Mouse (Mus musculus): ENCODE results near the gene Gng13.

Gng13 gene

DNA sequence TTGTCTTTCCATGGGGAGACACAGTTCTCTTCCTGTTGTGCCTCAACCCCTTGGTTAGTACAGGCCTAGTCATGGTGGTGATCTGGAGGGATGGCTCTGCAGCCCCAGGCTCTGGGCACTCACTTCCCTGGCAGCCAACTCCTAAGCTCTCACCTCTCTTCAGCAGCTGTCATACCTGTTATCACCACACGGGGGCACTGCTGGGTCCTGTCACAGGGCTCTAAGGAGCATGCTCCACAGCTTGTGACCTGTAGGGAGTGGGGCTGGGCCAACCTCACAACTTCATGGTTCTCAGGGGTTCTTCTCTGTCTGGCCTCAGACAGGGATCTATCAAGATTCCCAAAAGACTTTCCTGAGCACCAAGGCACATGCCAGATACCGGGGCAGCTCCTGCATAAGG, 15.1 kb downstream of the Gng13 start:
- DNase-seq (ENCODE audit: low read depth, low spot score), result peak; percentile 50

DNA sequence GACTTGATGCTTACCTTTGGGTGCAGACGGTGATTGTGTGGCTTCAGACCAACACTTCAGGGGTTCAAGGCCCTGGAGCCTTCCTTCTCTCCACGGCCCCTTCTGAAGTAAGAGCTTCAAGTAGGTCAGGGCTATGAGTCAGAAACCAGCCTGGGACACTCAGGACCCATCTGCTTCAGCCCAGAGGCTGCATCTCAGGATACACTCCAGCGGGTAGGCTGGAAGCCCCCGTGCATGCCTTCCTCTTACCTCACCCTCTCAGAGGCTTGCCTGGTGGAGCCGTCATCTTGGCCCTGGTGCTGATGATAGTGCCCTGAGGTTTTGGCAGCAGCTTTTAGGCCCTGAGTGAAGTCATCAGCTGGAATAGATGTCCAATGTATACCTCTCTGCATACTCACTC, 18.3 kb downstream of the Gng13 start:
- no peak for DNase-seq (ENCODE audit: low read depth, low spot score)

DNA sequence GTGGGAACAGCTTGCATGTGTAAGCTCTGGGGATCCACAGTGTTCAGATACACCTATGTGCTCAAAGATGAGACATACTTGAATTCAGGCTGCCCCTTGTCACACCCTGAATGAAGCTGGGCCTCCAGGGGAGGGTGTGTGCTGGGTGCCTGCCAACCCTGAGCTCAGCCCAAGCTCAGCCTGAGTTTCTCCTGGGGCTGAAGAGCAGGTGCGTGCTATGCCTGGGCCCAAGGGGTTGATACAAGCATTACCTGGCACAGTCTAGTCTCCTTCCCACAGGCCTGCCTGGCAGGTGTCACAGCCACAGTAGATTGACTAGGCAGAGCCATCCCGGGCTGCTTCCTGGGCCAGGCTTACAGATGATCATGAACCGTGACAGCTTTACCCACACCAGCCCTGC, 18.8 kb downstream of the Gng13 start, which contains the start of gene Mslnl:
Gene Mslnl, plus strand, starts transcription at position 298 of the 400 bp plus-strand sequence.
- no peak for DNase-seq (ENCODE audit: low read depth, low spot score)

DNA sequence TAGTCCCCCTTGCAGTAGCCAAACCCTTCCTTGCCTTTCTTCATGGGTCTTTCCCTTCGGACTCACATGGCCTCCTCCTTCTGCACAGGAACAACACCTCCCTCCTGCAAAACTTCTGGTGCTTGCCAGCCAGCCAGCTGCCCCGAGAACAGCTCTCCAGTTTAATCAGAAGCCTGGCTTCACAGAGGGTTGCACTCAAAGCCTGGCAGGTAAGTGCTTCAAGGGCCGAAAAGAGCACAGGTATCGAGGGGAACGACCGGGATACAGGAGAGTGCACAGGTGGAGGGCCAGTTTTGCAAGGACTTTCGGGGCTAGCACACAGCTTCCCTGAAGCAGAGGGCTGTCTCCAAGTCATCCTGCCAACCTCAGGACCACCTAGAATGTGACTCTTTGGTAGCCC, 21.9 kb downstream of the Gng13 start:
- DNase-seq (ENCODE audit: low read depth, low spot score), result no peak

DNA sequence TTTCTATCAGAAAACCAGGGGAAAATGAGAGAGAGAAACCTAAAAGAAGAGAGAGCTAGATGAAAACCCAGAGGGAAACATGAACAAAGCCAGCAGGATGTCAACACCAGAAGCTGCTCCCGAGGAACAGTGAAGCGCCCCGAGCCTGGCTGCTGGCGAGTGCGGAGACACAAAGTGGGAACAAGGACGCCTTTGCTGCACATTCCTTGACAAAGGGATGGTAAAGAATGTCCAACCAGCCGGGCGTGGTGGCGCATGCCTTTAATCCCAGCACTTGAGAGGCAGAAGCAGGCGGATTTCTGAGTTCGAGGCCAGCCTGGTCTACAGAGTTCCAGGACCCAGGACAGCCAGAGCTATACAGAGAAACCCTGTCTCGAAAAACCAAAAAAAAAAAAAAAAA, 24.5 kb downstream of the Gng13 start:
- DNase-seq (ENCODE audit: low read depth, low spot score), result peak; percentile 32

DNA sequence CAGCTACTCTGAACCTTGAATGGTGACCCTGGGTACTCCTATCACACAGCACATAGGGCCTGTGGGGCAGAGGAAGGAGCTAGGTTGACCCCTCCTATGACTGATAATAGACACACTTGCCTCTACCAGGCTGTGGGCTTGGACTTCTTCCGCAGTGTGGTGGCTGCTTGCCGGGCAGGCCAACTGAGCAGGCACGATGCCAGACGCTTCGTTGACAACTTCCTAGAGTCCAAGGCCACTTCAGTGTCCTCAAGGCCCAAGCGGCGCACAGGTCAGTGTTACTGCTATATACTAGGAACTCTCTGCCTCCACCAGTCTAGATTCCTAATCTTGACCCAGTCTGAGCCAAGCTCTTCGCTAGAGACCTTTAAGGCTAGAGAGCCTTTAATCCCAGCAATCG, 26.9 kb downstream of the Gng13 start:
- no peak for DNase-seq (ENCODE audit: low read depth, low spot score)

DNA sequence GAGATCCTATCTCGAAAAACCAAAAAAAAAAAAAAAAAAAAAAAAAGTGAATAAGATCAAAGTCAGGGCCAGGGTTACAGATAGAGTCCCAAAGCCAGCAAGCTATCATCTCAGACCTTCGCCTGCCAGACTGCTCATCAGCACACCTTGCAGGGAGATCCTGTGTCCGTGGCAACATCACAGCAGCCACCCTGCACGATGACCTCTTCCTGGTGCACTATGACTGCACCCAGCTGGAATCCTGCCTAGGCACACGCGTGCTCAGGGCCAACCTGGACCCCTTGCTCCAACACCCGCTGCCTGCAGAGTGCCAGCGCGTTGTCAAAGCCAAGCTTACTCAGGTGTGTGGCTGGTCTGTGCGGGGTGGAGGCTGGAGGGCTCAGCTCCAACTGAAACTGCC, 27.3 kb downstream of the Gng13 start:
- no peak for DNase-seq (ENCODE audit: low read depth, low spot score)

DNA sequence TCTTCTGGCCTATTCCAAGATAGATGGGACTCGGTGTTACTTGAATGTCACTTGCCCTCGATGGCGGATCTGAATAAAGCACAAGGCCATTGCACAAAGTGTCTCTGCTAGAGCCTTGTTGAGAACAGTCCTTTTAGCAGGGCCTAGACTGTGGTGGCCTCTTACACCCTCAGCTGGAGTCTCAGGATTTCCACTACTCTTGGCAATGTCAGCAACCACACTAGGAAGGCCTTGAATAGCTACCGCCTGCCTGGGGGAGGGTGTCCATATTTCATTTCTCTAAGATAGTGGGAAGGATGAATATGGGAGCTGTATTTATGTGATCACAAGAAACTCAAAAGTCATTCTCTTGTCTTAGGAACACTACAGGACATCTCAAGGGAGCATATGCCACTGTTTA, 31.3 kb downstream of the Gng13 start:
- DNase-seq (ENCODE audit: low read depth, low spot score), result no peak

DNA sequence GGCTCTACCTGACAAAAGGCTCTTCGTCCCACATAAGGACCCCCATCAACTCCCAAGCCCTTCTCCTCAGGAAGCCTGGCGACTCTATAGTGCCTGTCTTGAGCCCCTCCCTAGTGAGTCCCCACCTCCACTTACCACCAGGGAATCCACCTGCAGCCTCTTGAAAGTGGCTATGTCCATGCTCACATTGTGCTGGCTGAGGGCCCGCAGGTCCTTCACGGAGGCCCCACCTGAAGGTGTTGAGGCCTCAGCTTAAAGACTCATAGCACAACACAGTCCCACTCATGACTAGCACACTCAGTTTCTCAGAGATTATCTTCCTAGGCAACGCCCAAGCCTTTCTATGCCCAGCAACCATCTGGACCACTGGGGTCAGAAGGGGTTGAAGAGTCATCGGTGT, 32.3 kb downstream of the Gng13 start:
- no peak for DNase-seq (ENCODE audit: low read depth, low spot score)

DNA sequence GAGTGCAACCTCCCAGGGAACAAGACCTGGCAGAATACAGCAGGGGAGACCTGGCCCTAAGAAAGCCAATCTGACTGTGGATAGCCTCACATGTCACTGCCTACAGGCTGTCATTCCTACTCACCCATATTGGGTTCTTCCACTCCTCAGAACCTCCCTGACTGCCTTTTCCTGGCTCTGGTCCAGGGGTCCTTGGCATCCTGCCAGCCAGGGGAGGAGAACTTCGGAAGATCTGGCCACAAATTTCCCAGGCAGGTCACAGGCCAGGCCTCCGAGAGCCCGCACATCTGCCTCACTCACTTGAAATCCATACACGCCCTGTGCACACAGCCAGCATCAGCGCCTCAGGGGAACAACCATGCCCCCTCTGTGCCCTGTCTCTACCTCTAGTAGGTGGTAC, 34.5 kb downstream of the Gng13 start:
- no peak for DNase-seq (ENCODE audit: low read depth, low spot score)

DNA sequence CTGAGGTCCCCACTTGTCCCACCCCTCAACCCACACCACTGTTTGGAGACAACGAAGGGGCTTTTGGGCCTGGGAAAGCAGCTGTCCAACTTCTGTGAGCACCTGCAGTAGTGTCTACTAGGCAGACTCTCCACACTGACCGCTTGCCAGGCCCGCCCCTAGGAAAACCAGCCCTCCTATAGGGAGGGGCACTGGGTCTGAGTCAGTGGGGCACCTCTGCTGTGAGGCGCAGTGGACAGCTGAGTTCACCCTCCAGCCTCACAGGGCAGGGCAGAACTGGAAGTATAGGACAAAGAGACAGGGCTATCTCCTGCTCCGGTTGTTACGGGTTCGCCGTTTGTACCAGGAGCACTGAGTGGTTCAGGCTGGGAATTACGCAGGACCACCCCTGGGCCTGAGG, 37.3 kb downstream of the Gng13 start, which contains the start of gene Msln:
Gene Msln, minus strand, starts transcription at position 138 of the 400 bp plus-strand sequence.
- DNase-seq (ENCODE audit: low read depth, low spot score), result no peak

DNA sequence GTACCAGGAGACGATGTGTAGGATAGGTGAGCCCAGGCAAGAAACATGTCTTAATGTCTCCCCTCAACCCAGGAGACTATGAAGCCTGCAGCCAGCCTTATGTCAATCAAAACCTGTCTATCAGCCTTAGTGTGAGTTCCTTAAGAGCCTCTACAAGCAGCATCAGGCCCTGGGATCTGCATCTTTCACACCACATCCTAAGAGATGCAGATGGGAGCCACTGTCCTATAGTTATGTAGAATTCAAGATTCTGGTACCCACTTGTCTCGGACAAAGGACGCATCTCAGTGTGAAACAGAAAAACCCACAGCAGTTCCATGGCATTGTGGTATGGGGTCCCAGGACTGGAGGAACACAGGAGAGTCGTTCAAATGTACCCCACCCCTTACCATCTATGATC, 38.1 kb downstream of the Gng13 start:
- DNase-seq (ENCODE audit: low read depth, low spot score), result peak; percentile 63

DNA sequence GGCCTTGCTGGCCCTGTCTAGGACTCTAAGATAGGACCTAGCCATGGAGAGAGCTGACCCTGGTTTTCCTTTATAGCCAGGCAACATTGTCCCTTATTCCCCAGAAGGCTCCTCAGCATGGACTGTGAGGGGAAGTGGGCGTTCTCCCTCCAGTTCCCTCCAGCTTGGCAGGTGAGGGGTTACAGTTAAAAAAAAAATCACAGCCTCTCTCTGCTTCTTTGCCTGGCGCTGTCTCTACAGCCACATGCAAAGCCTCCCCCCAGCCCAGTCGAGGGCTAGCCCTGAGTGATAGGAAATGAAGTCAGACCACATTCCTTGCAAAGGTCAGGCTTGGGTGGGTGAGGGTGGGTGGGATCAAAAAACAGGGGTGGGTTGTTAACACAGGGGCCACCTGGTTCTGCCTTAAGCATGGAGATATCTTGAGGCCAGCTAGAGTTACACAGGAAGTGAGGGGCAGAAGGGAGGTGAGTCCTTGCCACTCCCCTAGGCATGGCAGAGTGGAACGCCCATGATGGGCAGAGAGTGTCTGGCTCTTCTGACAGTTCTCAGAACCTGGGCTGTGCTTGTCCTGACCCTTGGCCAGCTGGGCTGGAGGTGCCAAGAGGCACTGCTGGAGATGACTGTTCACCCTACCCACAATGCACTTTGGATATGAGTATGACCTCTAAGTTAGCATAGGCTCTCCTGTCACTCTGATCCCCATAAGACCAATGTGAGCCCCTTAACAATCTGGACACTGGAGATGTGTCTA, 38.8 kb downstream of the Gng13 start:
- peak; percentile 39 for DNase-seq (ENCODE audit: low read depth, low spot score)

DNA sequence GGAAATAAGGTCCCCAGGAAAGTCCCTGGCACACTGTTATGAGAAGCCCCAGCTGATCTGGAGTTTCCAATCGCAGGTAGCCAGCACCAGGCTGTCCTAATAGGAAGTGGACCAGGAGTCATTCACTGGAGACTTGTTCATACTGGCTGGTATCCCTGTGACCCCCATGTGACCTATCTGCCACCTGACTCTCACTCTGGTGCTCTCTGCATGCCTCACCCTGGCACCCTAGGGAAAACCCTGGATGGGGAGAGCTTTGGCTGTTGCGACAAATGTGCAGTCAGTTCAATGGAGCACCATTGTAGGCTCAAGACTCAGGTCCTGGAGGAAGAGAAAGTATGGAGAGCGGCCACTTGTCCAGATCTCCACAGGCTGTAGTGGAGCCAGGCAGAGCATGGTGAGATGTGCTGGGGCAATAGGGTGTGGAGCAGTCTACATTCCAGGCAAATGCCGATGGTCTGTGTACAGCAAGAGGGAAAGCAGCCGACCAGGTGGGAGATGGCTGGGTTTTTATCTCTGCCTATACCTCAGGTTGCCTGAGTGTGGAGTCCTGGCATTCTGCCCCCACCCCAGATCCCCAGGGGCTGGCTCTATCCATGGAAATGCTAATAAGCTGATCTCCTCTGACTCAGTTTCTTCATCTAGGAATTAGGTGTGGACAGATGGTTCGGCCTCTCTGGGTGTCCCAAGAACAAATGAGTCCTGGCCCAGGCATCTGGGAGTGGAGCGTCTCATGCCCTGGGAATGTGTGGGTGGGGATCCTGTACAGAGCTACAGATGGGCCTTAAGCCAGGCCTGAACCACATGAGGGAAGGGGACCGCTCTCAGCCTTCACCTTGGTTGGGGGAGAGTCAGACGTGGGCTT, 39.6 kb downstream of the Gng13 start:
- DNase-seq (ENCODE audit: low read depth, low spot score), result peak; percentile 68

DNA sequence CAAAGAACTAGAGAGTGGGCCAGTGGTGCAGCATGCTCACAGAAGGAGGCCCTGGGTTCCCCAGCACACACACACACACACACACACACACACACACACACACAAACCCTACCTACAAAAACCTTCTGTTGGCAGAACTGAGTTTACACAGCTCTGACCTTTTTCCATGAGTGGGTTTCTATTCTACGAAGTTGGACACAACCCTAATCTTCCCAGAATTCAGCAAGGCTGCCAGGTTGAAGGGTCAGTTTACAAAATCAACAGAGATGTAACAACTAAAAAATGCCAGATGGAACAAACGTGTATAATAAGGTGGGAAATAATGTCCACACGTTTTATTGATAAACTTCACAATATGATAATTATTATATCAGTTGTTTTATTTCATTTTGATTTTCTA, 40.7 kb downstream of the Gng13 start:
- DNase-seq (ENCODE audit: low read depth, low spot score), result no peak

DNA sequence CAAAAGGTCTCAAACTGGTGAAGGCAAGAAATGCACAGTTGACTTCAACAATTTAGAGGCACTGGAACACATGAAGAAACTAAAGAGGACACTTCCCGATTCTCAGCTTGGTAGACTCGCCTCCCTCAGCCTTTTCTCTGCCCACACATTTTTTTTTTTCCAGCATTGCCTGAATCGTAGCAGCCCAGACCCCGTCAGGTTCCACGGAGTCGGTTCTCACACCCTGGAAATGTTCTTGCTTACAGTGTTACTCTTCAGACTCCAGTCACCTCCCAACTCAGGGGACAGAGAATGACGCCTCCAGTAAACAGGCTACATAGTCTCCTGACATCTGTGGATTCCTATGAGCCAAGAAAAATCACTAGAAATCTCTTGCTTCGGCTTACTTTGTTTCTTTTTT, 43.2 kb downstream of the Gng13 start:
- DNase-seq (ENCODE audit: low read depth, low spot score), result no peak

DNA sequence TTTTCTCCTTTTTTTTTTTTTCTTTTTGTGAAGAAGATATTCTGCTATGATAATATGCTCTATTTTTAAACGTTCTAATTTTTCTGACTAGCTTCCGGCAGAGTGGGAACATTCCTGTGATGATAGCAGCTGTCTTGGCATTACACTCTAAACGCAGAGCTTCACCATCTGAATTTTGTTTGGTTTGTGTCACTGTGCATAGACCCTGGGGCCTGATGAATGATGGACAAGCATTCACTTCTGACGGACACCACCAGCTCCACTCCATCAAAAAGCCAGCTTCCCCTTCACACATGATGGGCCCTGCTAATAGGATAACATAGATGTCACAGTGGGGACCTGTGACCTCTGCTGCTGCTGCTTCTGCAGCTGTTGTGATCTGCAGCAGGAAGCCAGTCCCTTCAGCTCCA, 44.6 kb downstream of the Gng13 start:
- no peak for DNase-seq (ENCODE audit: low read depth, low spot score)

DNA sequence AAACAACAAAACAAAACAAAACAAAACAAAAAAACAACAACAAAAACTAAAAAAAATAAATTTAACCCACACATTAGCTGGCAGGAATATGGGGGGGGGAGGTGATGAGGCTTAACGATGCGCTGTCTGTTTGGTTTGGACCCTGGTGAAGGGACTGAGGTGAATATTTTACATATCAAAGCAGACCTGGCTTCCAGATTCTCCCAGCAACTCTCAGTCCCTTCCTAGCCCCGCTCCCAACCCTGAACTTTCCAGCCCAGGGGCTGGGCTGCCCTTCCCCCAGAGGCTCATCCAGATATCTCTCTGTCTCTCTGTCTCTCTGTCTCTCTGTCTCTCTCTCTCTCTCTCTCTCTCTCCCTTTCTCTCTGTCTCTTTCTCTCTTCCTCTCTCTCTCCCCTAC, 45.6 kb downstream of the Gng13 start:
- peak; percentile 60 for DNase-seq (ENCODE audit: low read depth, low spot score)

DNA sequence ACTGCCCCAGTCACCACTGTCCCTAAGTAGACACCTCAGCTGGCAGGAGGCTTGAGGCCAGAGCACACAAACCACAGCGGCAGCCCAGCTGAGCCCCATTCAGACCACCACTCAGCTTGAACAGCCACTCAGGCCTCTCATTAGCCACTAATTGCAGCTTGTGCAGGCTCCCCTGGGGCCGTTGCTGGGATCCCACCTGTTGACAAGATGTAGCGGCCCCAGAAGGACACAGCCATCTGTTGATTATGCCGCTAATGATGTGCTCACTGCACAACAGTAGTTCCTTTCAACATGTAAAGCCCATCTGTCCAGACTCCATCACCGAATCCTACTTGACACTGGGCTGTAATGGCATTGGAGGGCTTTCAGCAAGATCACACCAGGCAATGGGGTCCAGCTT, 48.9 kb downstream of the Gng13 start:
- DNase-seq (ENCODE audit: low read depth, low spot score), result no peak
